Mouse (Mus musculus): ENCODE data around the gene Card10.

GRCm38 (mm10) chr15:78809739-78810138, 6.9 kb upstream of the Card10 start:
- TF ChIP-seq CTCF (IDR thresholded peaks at IDR 0.05; ENCODE audit: borderline replicate concordance, control insufficient read depth, extremely low read depth, insufficient read depth, low read length, poor library complexity) (no peak), POLR2A (IDR thresholded peaks at IDR 0.05; ENCODE audit: control insufficient read depth, extremely low read depth, insufficient read depth, low read length, poor library complexity) (no peak)
